Mouse (Mus musculus) forebrain, embryonic 13.5 days (tissue): ENCODE measurements around the gene Carmil1. TPM values are rescaled to one million over a fixed set of nuclear protein-coding genes. Genes with fewer than 3 reads are reported as not detected.

ENCODE experiments used
- ATAC-seq: fragments of 200-750 bp; cut with Nextera tagmentation; 2 replicates; pipeline ENCODE4 v1.8.0; 2017
- H3K27ac ChIP-seq: fragments of 300-500 bp; sonication (generic); 2 replicates; pipeline ENCODE4 v1.5.1; 2015; ENCODE audit warnings: inconsistent platforms, mild to moderate bottlenecking, moderate library complexity
- H3K27me3 ChIP-seq: fragments of 300-500 bp; sonication (generic); 2 replicates; pipeline ENCODE4 v1.6.1; 2015; ENCODE audit warnings: mild to moderate bottlenecking, inconsistent platforms
- H3K36me3 ChIP-seq: fragments of 300-500 bp; sonication (generic); 2 replicates; pipeline ENCODE4 v1.6.1; 2015; ENCODE audit warnings: mild to moderate bottlenecking, inconsistent platforms; ENCODE audit not compliant: poor library complexity, severe bottlenecking
- H3K4me1 ChIP-seq: fragments of 300-500 bp; sonication (generic); 2 replicates; pipeline ENCODE4 v1.6.1; 2015; ENCODE audit warnings: inconsistent platforms
- H3K4me2 ChIP-seq: fragments of 300-500 bp; sonication (generic); 2 replicates; pipeline ENCODE4 v1.6.1; 2015; ENCODE audit warnings: inconsistent platforms, mild to moderate bottlenecking, moderate library complexity
- H3K4me3 ChIP-seq: fragments of 300-500 bp; sonication (generic); 2 replicates; pipeline ENCODE4 v1.5.1; 2015; ENCODE audit warnings: mild to moderate bottlenecking, inconsistent platforms
- H3K9ac ChIP-seq: fragments of 300-500 bp; sonication (generic); 2 replicates; pipeline ENCODE4 v1.6.1; 2015; ENCODE audit warnings: mild to moderate bottlenecking, inconsistent platforms
- H3K9me3 ChIP-seq: fragments of 300-500 bp; sonication (generic); replicated peaks from 2 replicates; pipeline ENCODE4 v1.6.1; 2016; ENCODE audit warnings: inconsistent platforms
- WGBS: fragments of 180-500 bp; shearing (Covaris S2); methylation state at CpG from one replicate; pipeline ENCODE4 v1.1.7; 2015; 5-methylcytosine and 5-hydroxymethylcytosine counted together
- polyA plus RNA-seq: library from polyadenylated mRNA; unstranded; fragments of >200 nt; fragmentation: Nextera tagmentation; extraction: Ambion mirVana; gene quantifications from 2 replicates; pipeline ENCODE4 v1.2.1, GENCODE M21; 2015

Gene Carmil1
- polyA plus RNA-seq, 1 experiment from 2014 or later = 20.6 TPM

DNA sequence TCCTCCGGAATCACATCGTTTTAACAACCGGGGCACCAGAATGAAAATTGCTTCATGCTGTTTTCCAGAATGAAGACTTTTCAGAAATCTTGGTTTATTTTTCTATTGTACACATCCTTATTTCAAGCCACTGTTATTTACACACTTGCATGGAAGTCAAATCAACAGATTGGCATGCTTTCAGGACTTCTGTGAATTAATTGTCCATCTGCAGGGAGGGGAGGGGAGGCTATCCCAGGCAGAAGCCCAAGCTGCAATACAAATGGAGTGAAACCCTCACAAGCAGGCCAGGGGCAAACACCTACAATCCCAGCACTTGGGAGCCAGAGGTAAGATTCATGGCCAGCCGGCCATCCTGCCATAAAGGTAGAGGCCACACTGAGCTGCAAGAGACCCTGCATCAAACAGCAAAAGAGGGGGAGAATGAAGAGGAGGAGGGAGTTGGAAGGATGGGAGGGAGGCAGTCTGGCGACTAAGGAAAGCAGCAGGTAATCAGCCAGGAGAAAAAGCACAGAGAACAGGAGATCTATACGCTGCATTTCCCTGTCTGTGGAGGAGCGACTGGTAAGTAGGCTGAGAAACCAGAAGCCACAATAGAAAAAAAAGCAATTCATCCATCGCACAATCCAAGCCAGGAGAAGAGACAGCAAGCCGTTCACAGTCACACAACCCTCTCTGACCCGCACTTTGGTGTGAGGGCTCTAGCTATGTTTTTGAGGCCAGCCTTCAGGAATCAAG lies 48.7 kb downstream of the Carmil1 start:
- 0 out of 2 replicates have a peak, but pooled peaks cover 7% of the 10 kb centered on the region for H3K9me3 ChIP-seq
- no peak for ATAC-seq
- H3K4me3 ChIP-seq = no peak overlapping the region
- H3K27ac ChIP-seq = no peak overlapping the region; the same call in 1 of the 2 replicates
- H3K36me3 ChIP-seq = no peaks in the 10 kb centered on the region
- H3K4me2 ChIP-seq = no peak overlapping the region
- no peaks in the 10 kb centered on the region for H3K27me3 ChIP-seq
- H3K9ac ChIP-seq = no peak overlapping the region
- 85% methylated on average over 10 of the region's 10 CpGs for WGBS
- H3K4me1 ChIP-seq = 0 out of 2 replicates have a peak, but pooled peaks cover 6% of the 10 kb centered on the region

DNA sequence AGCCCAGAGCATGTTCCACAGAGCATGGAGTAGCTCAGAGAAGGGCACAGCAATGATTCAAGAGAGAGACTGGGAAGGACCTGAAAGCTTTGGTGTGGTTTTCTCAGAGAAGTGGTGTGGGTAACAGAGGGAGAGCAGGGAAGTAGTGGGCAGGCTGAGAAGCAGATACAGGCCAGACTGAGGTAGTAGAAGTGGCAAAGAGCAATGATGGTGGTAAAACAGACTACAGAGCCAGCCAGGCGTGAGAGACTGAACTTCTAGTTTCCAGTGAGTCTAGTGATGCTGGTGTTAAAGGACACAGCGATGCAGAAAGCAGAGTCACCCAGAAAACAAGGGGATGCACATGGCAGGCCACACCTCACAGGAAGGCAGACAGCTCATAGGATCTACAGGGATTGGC lies 49.4 kb downstream of the Carmil1 start:
- H3K9ac ChIP-seq = no peak overlapping the region
- H3K4me3 ChIP-seq = no peak overlapping the region
- no peak for ATAC-seq
- 0 out of 2 replicates have a peak, but pooled peaks cover 6% of the 10 kb centered on the region for H3K4me1 ChIP-seq
- 93% methylated on average over 2 of the region's 2 CpGs for WGBS
- H3K4me2 ChIP-seq = no peak overlapping the region
- no peaks in the 10 kb centered on the region for H3K27me3 ChIP-seq
- H3K36me3 ChIP-seq = no peaks in the 10 kb centered on the region
- no peak overlapping the region for H3K27ac ChIP-seq
- H3K9me3 ChIP-seq = peaks cover 7% of the 10 kb centered on the region; the same call in 1 of the 2 replicates

DNA sequence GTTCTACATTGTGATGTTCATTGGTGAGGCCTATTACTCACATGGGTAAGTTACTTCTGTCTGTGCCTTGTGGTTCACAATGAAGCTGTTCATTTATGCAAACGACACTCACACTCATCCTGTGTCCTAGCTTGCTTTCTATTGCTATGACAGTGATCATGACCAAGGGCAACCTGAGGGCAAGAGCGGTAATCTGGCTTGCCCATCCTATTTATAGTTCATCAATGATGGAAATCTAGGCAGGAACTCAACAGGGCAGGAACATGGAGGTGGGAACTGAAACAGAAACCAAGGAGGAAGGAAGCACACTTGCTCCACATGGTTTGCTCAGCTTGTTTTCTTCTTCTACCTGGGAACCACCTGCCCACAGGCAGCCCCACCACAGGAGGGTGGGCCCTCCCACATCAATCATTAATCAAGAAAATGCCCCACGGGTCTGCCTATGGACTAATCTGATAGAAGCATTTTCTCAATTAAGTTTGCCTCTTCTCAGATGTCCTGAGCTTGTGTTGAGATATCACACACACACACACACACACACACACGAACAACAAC lies 50.0 kb downstream of the Carmil1 start:
- H3K9ac ChIP-seq = no peak overlapping the region
- H3K4me3 ChIP-seq = no peak overlapping the region
- no peaks in the 10 kb centered on the region for H3K27me3 ChIP-seq
- WGBS = 87% methylated on average over 4 of the region's 4 CpGs
- H3K4me1 ChIP-seq = 0 out of 2 replicates have a peak, but pooled peaks cover 6% of the 10 kb centered on the region
- no peaks in the 10 kb centered on the region for H3K36me3 ChIP-seq
- no peak for ATAC-seq
- H3K9me3 ChIP-seq = peaks cover 7% of the 10 kb centered on the region; the same call in 1 of the 2 replicates
- H3K4me2 ChIP-seq = no peak overlapping the region
- H3K27ac ChIP-seq = no peak overlapping the region

DNA sequence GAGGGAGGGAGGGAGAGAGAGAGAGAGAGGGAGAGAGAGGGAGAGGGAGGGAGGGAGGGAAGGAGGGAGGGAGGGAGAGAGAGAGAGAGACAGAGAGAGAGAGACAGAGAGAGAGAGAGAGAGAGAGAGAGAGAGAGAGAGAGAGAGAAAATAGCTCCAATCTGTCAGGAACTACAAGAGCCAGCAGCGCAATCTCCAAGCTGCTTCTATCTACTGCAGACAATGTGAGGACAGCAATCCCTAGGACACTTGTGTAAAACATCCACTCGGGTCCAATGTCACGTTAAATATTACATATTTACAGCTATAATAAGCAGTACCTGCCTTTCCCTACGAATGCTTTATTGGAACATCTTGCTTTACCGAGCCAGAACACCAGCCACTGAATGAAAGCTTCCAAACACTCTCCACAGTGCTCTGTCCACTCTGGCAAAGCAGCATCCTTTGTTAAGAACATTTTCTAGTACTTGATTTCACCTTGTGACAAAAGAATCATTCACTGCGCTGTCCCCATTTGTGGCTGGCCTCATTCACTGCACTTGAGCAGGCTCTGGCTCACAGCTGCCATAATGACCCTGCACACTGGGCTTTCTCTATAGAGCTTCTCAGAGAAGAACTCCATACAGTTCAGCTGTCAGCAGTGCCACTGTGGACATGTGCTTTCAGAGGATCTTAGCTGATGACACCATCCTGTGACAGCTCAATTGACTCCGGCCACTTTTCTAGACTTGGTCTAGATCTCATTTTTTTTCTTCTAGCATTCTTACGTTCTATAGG lies 57.0 kb downstream of the Carmil1 start:
- Histone ChIP-seq H3K4me1 (peaks cover 10% of the 10 kb centered on the region), H3K36me3 (no peaks in the 10 kb centered on the region), H3K9ac (no peak overlapping the region), H3K9me3 (no peaks in the 10 kb centered on the region; the same call in 1 of the 2 replicates), H3K4me3 (no peak overlapping the region), H3K27me3 (no peaks in the 10 kb centered on the region), H3K27ac (no peak overlapping the region), H3K4me2 (no peak overlapping the region)
- 61% methylated on average over 8 of the region's 8 CpGs for WGBS
- no peak for ATAC-seq

DNA sequence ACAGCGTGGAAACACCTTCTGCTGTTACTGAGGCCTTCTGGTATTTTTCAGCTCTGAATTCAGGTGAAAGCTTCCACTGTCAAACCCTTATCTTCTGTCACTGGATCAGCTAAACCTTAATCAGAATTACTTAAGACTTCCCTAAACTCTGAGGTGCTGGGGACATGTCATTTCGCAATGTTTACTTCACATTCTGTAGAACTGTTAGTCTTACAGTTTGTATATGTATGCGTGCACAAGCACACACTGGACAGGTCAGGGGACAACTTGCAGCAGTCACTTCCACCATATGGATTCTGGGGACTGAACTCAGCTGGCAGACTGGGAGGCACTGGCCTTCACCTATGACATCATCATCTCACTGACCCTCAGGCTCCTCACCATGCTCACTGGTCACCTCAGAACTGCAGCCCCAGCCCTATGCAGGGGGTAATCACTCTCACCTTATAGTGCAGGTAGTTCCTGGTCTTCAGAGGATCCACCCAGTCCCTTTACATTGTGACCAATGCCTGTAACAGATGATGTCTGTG lies 60.1 kb downstream of the Carmil1 start:
- no peak overlapping the region for H3K27ac ChIP-seq
- ATAC-seq = no peak
- H3K4me2 ChIP-seq = no peak overlapping the region
- WGBS = 94% methylated on average over 3 of the region's 3 CpGs
- H3K9ac ChIP-seq = no peak overlapping the region
- no peaks in the 10 kb centered on the region for H3K9me3 ChIP-seq
- no peak overlapping the region for H3K4me3 ChIP-seq
- no peaks in the 10 kb centered on the region for H3K27me3 ChIP-seq
- peaks cover 17% of the 10 kb centered on the region for H3K4me1 ChIP-seq
- H3K36me3 ChIP-seq = no peaks in the 10 kb centered on the region

DNA sequence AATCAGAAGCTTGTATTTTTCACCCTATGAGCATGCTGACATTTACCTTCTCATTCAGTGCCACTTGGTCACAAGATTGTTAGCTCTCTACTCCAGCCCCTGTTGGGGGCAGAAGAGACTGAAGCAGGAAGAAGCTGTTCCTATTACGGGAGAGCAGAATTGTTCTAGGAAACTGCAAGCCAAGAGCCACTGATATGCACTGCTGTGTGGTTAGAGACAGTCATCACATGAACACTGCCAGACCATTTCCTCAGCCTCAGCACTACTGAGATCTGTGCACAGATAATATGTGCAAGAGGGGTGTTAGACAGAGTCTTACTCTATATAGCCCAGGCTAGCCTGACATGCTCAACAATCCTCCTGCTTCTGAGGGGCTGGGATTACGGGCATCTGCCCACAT lies 69.4 kb downstream of the Carmil1 start:
- no peak for ATAC-seq
- 77% methylated on average over 2 of the region's 2 CpGs for WGBS
- Histone ChIP-seq H3K4me3 (no peak overlapping the region), H3K9ac (no peak overlapping the region), H3K9me3 (no peaks in the 10 kb centered on the region), H3K27me3 (no peaks in the 10 kb centered on the region), H3K36me3 (no peaks in the 10 kb centered on the region), H3K27ac (no peak overlapping the region), H3K4me1 (peaks cover 4% of the 10 kb centered on the region; the same call in 1 of the 2 replicates), H3K4me2 (no peak overlapping the region)

DNA sequence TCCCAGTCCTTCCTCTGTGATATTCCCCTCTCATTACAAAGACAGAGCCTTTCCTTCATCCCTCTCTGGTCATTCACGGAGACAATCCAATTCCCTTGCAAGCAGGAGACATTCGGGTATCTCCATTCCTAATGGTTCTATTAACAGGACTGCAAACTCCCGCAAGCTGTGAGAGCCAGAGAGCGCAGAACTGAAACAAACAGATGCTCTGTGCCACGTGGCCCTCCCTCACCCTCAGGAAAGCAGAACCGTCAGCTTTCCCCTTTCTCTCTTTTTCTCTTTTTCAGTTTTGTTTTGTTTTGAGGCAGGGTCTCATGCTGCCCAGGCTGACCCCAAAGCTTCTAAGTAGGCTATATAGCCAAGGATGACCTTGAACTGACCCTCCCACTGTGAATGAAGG lies 74.5 kb downstream of the Carmil1 start:
- ATAC-seq = no peak
- WGBS = 56% methylated on average over 6 of the region's 6 CpGs
- no peaks in the 10 kb centered on the region for H3K27me3 ChIP-seq
- H3K4me2 ChIP-seq = no peak overlapping the region
- H3K9me3 ChIP-seq = no peaks in the 10 kb centered on the region
- H3K9ac ChIP-seq = no peak overlapping the region
- no peak overlapping the region for H3K4me3 ChIP-seq
- H3K4me1 ChIP-seq = peaks cover 8% of the 10 kb centered on the region; the same call in 1 of the 2 replicates
- no peaks in the 10 kb centered on the region for H3K36me3 ChIP-seq
- H3K27ac ChIP-seq = no peak overlapping the region

DNA sequence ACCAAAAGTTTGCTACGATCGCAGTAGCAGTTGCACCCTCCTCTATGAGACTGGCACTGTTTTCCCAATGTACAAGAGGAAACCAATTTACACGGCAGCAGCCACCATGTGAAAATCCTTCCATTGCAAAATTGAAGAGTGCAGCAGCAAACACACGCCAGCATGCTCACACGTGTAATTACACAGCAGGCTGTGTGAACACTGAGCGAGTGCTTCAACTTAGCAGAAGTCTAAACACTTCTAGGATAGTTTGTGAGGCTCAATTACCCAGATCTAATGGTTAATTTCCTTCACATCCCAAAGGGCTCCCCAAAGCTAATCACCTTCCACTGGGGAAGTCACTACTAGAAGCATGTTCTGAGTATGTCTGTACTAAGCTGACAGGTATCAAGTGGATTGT lies 78.3 kb downstream of the Carmil1 start:
- ATAC-seq = no peak
- Histone ChIP-seq H3K4me2 (no peak overlapping the region), H3K27me3 (no peaks in the 10 kb centered on the region), H3K4me1 (peaks cover 25% of the 10 kb centered on the region), H3K9ac (no peak overlapping the region), H3K4me3 (no peak overlapping the region), H3K27ac (no peak overlapping the region), H3K9me3 (no peaks in the 10 kb centered on the region), H3K36me3 (no peaks in the 10 kb centered on the region)
- 81% methylated on average over 6 of the region's 6 CpGs for WGBS

DNA sequence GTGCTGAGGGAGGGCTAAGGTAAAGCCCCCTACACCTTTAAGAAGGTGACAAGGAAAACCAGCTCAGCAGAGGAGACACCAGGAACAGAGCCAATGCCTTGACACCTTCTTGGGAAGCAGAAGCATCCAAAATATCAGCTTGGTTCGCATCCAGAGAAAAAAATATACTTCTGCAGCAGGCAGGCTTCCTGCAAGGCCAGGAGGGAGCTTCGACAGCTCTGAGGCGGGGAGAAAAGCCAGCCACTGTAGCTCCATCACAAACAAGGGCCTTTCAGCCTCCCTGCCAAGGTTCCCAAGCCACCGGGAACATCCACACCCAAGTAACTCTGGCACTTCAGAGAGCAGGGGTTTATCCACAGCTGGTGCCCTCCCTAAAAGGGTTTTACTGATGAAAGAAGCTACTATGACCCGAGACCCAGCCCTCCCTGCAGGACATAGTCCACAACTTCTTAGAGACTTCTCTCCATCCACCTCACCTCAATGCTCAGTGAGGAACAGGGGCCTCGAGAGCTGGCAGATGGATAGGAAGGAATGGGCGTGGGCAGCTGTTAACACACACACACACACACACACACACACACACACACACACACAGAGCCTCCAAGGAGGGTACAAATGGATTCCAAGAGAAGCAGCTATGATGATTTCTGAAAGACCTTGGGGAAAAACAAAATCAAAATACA lies 80.6 kb downstream of the Carmil1 start:
- Histone ChIP-seq H3K4me3 (no peak overlapping the region), H3K4me2 (no peak overlapping the region), H3K27ac (no peak overlapping the region), H3K27me3 (no peaks in the 10 kb centered on the region), H3K9me3 (no peaks in the 10 kb centered on the region), H3K4me1 (peaks cover 25% of the 10 kb centered on the region), H3K9ac (no peak overlapping the region), H3K36me3 (no peaks in the 10 kb centered on the region)
- 52% methylated on average over 7 of the region's 7 CpGs for WGBS
- no peak for ATAC-seq

DNA sequence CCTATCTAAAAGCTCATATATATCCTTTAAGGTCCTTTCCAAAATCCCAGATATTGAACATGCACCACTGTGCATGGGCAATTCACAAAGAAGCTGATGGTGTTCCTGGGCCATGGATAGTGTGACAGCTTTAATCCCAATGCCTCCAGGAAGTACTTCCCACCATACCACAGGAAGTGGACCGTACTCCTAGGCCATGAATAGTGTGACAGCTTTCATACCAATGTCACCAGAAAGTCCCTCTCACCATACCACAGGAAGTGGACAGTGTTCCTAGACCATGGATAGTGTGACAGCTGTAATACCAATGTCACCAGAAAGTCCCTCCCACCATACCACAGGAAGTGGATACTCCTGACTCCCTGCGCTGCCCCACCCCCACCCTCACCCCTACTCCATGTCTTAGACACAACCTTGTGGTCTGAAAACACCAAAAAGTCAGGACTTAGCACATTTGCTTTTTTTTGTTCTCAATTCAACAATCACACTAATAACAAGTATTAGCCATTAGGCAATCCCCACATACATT lies 82.1 kb downstream of the Carmil1 start:
- Histone ChIP-seq H3K27ac (no peak overlapping the region), H3K9ac (no peak overlapping the region), H3K9me3 (no peaks in the 10 kb centered on the region; the same call in 1 of the 2 replicates), H3K36me3 (no peaks in the 10 kb centered on the region), H3K4me3 (no peak overlapping the region), H3K4me2 (no peak overlapping the region), H3K4me1 (peaks cover 25% of the 10 kb centered on the region), H3K27me3 (no peaks in the 10 kb centered on the region)
- no peak for ATAC-seq
- WGBS = 94% methylated on average over 2 of the region's 2 CpGs

DNA sequence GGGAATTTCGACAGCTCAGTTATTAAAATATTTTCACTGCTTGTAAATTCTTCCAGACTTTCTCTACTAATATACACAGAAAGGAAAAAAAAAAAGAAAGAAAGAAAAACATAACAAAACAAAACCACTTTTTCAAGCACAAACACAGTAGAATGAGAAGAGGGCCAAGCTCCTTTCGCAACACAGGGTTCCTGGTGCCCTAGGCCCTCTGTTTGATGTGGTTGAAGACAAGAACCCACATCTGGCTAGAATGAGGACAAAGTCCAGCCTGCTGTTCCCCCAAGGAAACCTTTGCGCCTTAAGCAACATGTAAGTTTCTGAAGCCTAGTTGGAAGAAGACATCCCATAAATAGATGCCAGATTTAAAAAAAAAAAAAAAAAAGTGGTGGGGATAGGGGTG lies 85.2 kb downstream of the Carmil1 start:
- H3K9me3 ChIP-seq = no peaks in the 10 kb centered on the region; the same call in 1 of the 2 replicates
- H3K36me3 ChIP-seq = no peaks in the 10 kb centered on the region
- no peak overlapping the region for H3K9ac ChIP-seq
- no peak overlapping the region for H3K4me3 ChIP-seq
- no peak overlapping the region for H3K27ac ChIP-seq
- no peaks in the 10 kb centered on the region for H3K27me3 ChIP-seq
- no peak overlapping the region for H3K4me2 ChIP-seq
- WGBS = 93% methylated on average over 3 of the region's 3 CpGs
- H3K4me1 ChIP-seq = peaks cover 19% of the 10 kb centered on the region
- ATAC-seq = no peak
